Mouse (Mus musculus): ENCODE data around the gene Gins1. TPM values are rescaled to one million over a fixed set of nuclear protein-coding genes. Genes with fewer than 3 reads are reported as not detected.

The Gins1 gene
- 40.0 and 40.3 TPM in 2 replicates for polyA plus RNA-seq (2016; fragmentation: Nextera tagmentation; extraction: Ambion mirVana)

- no peak for ATAC-seq (ENCODE audit: low FRiP score, low read depth)
- H3K27me3 ChIP-seq (replicated peaks), result no peaks in the 10 kb centered on the region
Observed at GRCm38 (mm10) chr2:150904936-150905450, at the start of gene Gins1. Gene Gins1, plus strand, starts transcription at chr2:150905400.

GRCm38 (mm10) chr2:150858724-150859487 is 46.3 kb upstream of the Gins1 start:
- Histone ChIP-seq H3K9me3 (no peaks in the 10 kb centered on the region), H3K9ac (no peak overlapping the region), H3K4me1 (no peaks in the 10 kb centered on the region), H3K27me3 (replicated peaks) (no peaks in the 10 kb centered on the region), H3K27ac (no peak overlapping the region), H3K4me3 (no peak overlapping the region), H3K36me3 (no peaks in the 10 kb centered on the region), H3K4me2 (replicated peaks) (no peak overlapping the region)
- WGBS, result 90% methylated on average over 9 of the region's 9 CpGs
- ATAC-seq (ENCODE audit: low FRiP score, low read depth), result no peak

More at GRCm38 (mm10) chr2:150904936-150905450, at the start of gene Gins1:
- no peaks in the 10 kb centered on the region for H3K9me3 ChIP-seq
- WGBS, result 43% methylated on average over 9 of the region's 9 CpGs
- peak within 1 kb of the TSS; percentile 91 for H3K9ac ChIP-seq
- H3K4me1 ChIP-seq, result peaks cover 19% of the 10 kb centered on the region
- peak within 1 kb of the TSS; percentile 93 for H3K4me3 ChIP-seq
- peak within 1 kb of the TSS; percentile 79 for H3K27ac ChIP-seq
- peak within 1 kb of the TSS; percentile 89 for H3K4me2 ChIP-seq (replicated peaks)
- no peaks in the 10 kb centered on the region for H3K36me3 ChIP-seq

GRCm38 (mm10) chr2:150859709-150860470 is 45.3 kb upstream of the Gins1 start:
- Histone ChIP-seq H3K36me3 (no peaks in the 10 kb centered on the region), H3K27ac (no peak overlapping the region), H3K4me2 (replicated peaks) (no peak overlapping the region), H3K4me3 (no peak overlapping the region), H3K4me1 (no peaks in the 10 kb centered on the region), H3K9me3 (no peaks in the 10 kb centered on the region), H3K9ac (no peak overlapping the region), H3K27me3 (replicated peaks) (no peaks in the 10 kb centered on the region)
- ATAC-seq (ENCODE audit: low FRiP score, low read depth), result no peak
- WGBS, result 83% methylated on average over 11 of the region's 11 CpGs

- Histone ChIP-seq H3K27ac (no peak overlapping the region), H3K27me3 (replicated peaks) (no peaks in the 10 kb centered on the region), H3K4me3 (no peak overlapping the region), H3K4me2 (replicated peaks) (no peak overlapping the region), H3K9ac (no peak overlapping the region), H3K9me3 (no peaks in the 10 kb centered on the region), H3K4me1 (no peaks in the 10 kb centered on the region), H3K36me3 (no peaks in the 10 kb centered on the region)
- no peak for ATAC-seq (ENCODE audit: low FRiP score, low read depth)
- 90% methylated on average over 2 of the region's 2 CpGs for WGBS
Observed at GRCm38 (mm10) chr2:150861128-150861527, 44.1 kb upstream of the Gins1 start.

- 96% methylated on average over 2 of the region's 2 CpGs for WGBS
- Histone ChIP-seq H3K27me3 (replicated peaks) (no peaks in the 10 kb centered on the region), H3K9ac (no peak overlapping the region), H3K9me3 (no peaks in the 10 kb centered on the region), H3K36me3 (no peaks in the 10 kb centered on the region), H3K4me3 (no peak overlapping the region), H3K4me2 (replicated peaks) (no peak overlapping the region), H3K27ac (no peak overlapping the region), H3K4me1 (no peaks in the 10 kb centered on the region)
- no peak for ATAC-seq (ENCODE audit: low FRiP score, low read depth)
Observed at GRCm38 (mm10) chr2:150867021-150867420, 38.2 kb upstream of the Gins1 start.

- WGBS, result 90% methylated on average over 1 of the region's 1 CpGs
- H3K27me3 ChIP-seq (replicated peaks), result no peaks in the 10 kb centered on the region
- no peaks in the 10 kb centered on the region for H3K36me3 ChIP-seq
- H3K4me1 ChIP-seq, result no peaks in the 10 kb centered on the region
- no peak overlapping the region for H3K9ac ChIP-seq
- H3K4me3 ChIP-seq, result no peak overlapping the region
- H3K27ac ChIP-seq, result no peak overlapping the region
- H3K9me3 ChIP-seq, result no peaks in the 10 kb centered on the region
- ATAC-seq (ENCODE audit: low FRiP score, low read depth), result no peak
- no peak overlapping the region for H3K4me2 ChIP-seq (replicated peaks)
Observed at GRCm38 (mm10) chr2:150869446-150869845, 35.8 kb upstream of the Gins1 start.

- H3K27ac ChIP-seq, result no peak overlapping the region
- H3K9ac ChIP-seq, result no peak overlapping the region
- 96% methylated on average over 1 of the region's 1 CpGs for WGBS
- no peaks in the 10 kb centered on the region for H3K27me3 ChIP-seq (replicated peaks)
- no peaks in the 10 kb centered on the region; the same call in 1 of the 2 replicates for H3K36me3 ChIP-seq
- H3K4me1 ChIP-seq, result no peaks in the 10 kb centered on the region
- no peaks in the 10 kb centered on the region for H3K9me3 ChIP-seq
- no peak overlapping the region for H3K4me3 ChIP-seq
- no peak for ATAC-seq (ENCODE audit: low FRiP score, low read depth)
- H3K4me2 ChIP-seq (replicated peaks), result no peak overlapping the region
Observed at GRCm38 (mm10) chr2:150874508-150874907, 30.7 kb upstream of the Gins1 start.

- Histone ChIP-seq H3K4me2 (replicated peaks) (no peak overlapping the region), H3K9me3 (no peaks in the 10 kb centered on the region), H3K27ac (no peak overlapping the region), H3K27me3 (replicated peaks) (no peaks in the 10 kb centered on the region), H3K4me1 (no peaks in the 10 kb centered on the region), H3K4me3 (no peak overlapping the region), H3K36me3 (no peaks in the 10 kb centered on the region; the same call in 1 of the 2 replicates), H3K9ac (no peak overlapping the region)
- no peak for ATAC-seq (ENCODE audit: low FRiP score, low read depth)
- WGBS, result 96% methylated on average over 1 of the region's 1 CpGs
Observed at GRCm38 (mm10) chr2:150875226-150875625, 30.0 kb upstream of the Gins1 start.

- no peaks in the 10 kb centered on the region for H3K4me1 ChIP-seq
- WGBS, result 93% methylated on average over 4 of the region's 4 CpGs
- H3K36me3 ChIP-seq, result no peaks in the 10 kb centered on the region; the same call in 1 of the 2 replicates
- no peak overlapping the region for H3K27ac ChIP-seq
- no peak for ATAC-seq (ENCODE audit: low FRiP score, low read depth)
- H3K27me3 ChIP-seq (replicated peaks), result no peaks in the 10 kb centered on the region
- no peak overlapping the region for H3K4me3 ChIP-seq
- H3K9me3 ChIP-seq, result no peaks in the 10 kb centered on the region
- H3K9ac ChIP-seq, result no peak overlapping the region
- no peak overlapping the region for H3K4me2 ChIP-seq (replicated peaks)
Observed at GRCm38 (mm10) chr2:150877561-150877960, 27.6 kb upstream of the Gins1 start.

- Histone ChIP-seq H3K4me2 (replicated peaks) (no peak overlapping the region), H3K4me1 (no peaks in the 10 kb centered on the region), H3K4me3 (no peak overlapping the region), H3K27ac (no peak overlapping the region), H3K36me3 (no peaks in the 10 kb centered on the region), H3K9me3 (no peaks in the 10 kb centered on the region), H3K9ac (no peak overlapping the region), H3K27me3 (replicated peaks) (no peaks in the 10 kb centered on the region)
- ATAC-seq (ENCODE audit: low FRiP score, low read depth), result 0 out of 2 replicates have a peak, but pooled peaks have one; percentile 21
- 93% methylated on average over 8 of the region's 8 CpGs for WGBS
Observed at GRCm38 (mm10) chr2:150884075-150884778, 21.0 kb upstream of the Gins1 start.

- no peaks in the 10 kb centered on the region for H3K36me3 ChIP-seq
- no peak overlapping the region for H3K9ac ChIP-seq
- ATAC-seq (ENCODE audit: low FRiP score, low read depth), result 0 out of 2 replicates have a peak, but pooled peaks have one; percentile 13
- no peaks in the 10 kb centered on the region for H3K9me3 ChIP-seq
- no peak overlapping the region for H3K4me3 ChIP-seq
- H3K4me1 ChIP-seq, result no peaks in the 10 kb centered on the region
- no peak overlapping the region for H3K27ac ChIP-seq
- H3K4me2 ChIP-seq (replicated peaks), result no peak overlapping the region
- H3K27me3 ChIP-seq (replicated peaks), result no peaks in the 10 kb centered on the region
- WGBS, result 97% methylated on average over 1 of the region's 1 CpGs
Observed at GRCm38 (mm10) chr2:150884779-150885110, 20.5 kb upstream of the Gins1 start.

- Histone ChIP-seq H3K27me3 (replicated peaks) (no peaks in the 10 kb centered on the region), H3K9me3 (no peaks in the 10 kb centered on the region), H3K4me1 (no peaks in the 10 kb centered on the region), H3K4me3 (no peak overlapping the region), H3K9ac (no peak overlapping the region), H3K36me3 (no peaks in the 10 kb centered on the region), H3K4me2 (replicated peaks) (no peak overlapping the region), H3K27ac (no peak overlapping the region)
- 87% methylated on average over 1 of the region's 1 CpGs for WGBS
- no peak for ATAC-seq (ENCODE audit: low FRiP score, low read depth)
Observed at GRCm38 (mm10) chr2:150885814-150886213, 19.4 kb upstream of the Gins1 start.
